Mouse (Mus musculus) cerebellum, postnatal 10 days (tissue): ENCODE measurements around the gene Mettl16.
"Not testable (repeated sequence)": the region's sequence is repeated elsewhere in the genome, so short reads cannot be mapped to it uniquely, and the experiment has no call there.

ENCODE experiments used
- DNase-seq, 2 experiments: peaks; one replicate each; pipeline ENCODE4 v3.0.0; 2021; ENCODE audit warnings: mixed read lengths in 2 of 2

Mettl16 gene

GRCm38 (mm10) chr11:74792874-74793273, 22.2 kb downstream of the Mettl16 start:
- DNase-seq = no peak

DNA sequence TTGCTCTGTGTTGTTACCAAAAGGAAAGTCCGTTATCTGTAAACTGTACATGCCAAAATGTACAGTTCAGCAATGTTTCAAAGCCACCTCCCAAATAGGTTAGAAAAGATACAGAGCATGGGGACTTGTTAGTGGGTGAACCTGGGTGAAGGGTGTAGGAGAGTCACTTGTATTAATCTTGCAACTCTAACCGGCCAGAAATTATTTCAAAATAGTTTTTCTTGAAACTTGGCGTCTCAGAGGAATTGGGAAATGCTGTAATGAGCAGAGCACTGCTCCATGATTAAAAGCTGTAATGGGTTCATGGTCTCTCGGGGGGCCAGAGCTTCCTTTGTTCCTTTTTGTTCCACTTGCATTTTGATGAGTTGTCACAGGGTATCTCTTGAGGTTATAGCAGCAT, 30.0 kb downstream of the Mettl16 start:
- no peak for DNase-seq

DNA sequence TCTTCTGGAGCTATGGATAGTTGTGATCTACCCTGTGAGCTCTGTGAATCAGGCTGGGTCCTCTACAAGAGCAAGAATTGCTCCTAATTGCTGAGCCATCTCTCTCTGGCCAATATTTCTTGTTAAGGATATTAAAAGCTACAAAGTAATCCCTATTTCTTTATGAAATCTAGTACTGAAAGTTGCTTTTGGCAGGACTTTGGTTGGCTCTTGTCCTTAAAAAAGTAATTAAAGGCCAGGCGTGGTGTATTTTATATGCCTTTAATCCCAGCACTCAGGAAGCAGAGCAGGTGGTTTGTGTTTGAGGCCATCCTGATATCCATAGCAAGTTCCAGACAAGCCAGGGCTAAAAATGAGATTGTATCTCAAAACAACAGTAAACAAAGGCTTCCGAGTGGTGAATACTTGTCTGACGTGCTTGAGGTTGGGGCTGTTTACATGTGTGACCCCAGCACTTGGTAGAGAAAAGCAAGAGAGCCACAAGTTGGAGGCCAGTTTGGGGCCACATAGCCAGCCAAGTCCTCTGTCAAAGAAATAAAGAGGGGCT, 33.5 kb downstream of the Mettl16 start:
- no peak for DNase-seq

DNA sequence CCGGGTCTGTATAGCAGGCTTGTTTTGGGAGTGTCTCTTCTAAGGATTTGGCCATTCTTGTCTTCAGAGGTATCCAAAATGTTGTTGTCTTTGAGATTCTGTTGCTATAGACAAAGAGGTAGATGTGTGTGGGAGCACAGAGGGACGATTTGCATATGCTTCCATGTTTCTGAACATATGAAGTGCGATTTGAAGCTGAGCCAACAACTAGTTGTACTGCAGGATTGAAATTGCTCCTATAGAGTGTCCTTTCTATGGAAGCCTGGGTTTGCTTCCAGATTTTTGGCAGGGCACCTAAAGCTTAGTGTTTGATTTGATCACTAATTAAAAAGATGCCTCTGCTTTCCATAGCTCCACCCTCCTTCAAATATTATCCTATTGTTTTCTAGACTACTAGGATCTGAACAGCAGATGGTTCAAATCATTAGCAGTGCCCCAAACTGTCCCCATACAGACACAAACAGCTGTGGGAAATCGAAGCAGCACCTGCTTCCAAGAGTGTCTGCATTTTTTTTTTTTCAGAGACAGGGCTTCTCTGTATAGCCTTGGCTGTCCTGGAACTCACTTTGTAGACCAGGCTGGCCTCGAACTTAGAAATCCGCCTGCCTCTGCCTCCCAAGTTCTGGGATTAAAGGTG, 36.7 kb downstream of the Mettl16 start:
- no peak for DNase-seq

- DNase-seq = no peak
These were observed 37.7 kb downstream of the Mettl16 start for GRCm38 (mm10) chr11:74808251-74808853.

- DNase-seq = no peak
These were observed 39.5 kb downstream of the Mettl16 start for GRCm38 (mm10) chr11:74810134-74810533.

DNA sequence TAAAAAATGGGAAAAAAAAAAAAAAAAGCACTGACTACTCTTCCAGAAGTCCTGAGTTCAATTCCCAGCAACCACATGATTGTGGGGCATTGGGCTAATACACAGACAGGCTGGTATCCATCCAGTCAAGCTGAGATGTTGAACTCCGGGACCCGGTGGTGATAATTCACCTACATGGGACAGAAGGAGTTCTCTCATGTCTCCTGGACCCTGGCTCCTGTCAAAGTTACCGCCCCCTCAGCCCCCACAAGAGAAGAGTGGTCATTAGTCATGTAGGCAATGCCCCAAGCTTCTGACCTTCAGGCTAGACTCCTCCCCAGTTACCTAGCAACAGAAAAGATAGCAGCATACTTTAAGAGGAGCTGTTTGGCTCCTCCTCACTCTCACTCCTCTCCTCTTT, 40.4 kb downstream of the Mettl16 start:
- not testable (repeated sequence) for DNase-seq

DNA sequence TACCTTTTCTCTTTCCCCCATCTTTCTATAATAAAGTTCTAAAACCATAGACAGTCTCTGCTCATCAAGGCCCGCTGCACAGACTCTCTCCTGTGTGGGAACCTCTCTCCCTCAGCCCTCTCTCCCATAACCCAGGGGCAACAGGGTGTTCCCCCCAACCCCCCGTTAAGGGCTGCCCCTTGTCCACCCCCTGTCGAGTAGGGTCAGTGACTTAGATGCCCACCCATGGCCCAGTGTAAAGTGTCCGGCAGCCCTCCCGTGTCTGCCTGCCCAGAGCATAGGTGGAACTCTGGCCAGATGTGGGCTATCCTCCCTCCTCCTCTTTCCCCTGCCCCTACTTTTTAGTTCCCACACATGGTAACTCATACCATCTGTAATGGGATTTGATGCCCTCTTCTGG, 40.9 kb downstream of the Mettl16 start:
- no peak for DNase-seq

GRCm38 (mm10) chr11:74815795-74816194, 45.2 kb downstream of the Mettl16 start:
- no peak for DNase-seq

DNA sequence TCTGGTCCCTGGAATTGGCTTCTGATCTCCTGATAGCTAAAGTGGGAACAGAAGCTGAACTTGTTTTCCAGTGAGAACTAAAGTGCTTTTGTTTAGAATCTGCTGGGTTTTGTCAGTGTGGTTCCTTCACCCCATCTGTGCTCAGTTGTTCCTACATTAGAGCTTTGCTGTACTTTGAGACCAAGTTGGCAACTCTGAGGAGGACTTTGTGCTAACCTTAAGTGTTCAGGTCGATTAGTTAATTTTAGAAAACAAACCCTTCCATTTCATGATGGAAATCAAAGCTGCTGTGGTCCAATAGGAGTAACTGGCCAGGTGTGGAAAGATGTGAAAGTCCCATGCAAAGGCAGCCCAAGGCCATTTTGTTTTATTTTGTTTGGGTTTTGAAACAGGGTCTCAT, 50.3 kb downstream of the Mettl16 start:
- no peak for DNase-seq

GRCm38 (mm10) chr11:74821463-74821862, 50.8 kb downstream of the Mettl16 start:
- peak; percentile 55 to 56 for DNase-seq

GRCm38 (mm10) chr11:74822746-74823440, 52.3 kb downstream of the Mettl16 start:
- DNase-seq = no peak

- no peak for DNase-seq
These were observed 55.5 kb downstream of the Mettl16 start for GRCm38 (mm10) chr11:74826151-74826550.

DNA sequence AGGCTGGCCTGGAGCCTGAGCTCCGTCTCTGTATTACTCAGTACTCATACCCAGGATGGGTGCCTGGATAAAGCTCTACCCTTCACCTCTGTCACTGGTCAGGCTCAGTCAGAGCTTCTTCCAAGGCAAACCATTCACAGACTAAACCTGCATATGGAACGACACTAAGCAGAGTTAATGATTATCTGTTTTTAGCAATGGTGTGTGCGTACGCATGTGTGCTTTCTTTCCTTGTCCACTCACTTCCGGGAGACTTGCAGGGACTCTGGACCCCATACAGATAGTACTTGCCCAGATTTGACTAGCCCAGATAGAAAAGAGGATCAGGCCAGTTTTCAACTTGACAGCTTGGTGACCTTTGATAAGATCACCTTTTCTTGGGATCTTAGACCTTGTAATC, 56.1 kb downstream of the Mettl16 start:
- DNase-seq = no peak

- DNase-seq = peak in 1 of 2 experiments; percentile 7
These were observed 57.3 kb downstream of the Mettl16 start for GRCm38 (mm10) chr11:74827791-74828403.

DNA sequence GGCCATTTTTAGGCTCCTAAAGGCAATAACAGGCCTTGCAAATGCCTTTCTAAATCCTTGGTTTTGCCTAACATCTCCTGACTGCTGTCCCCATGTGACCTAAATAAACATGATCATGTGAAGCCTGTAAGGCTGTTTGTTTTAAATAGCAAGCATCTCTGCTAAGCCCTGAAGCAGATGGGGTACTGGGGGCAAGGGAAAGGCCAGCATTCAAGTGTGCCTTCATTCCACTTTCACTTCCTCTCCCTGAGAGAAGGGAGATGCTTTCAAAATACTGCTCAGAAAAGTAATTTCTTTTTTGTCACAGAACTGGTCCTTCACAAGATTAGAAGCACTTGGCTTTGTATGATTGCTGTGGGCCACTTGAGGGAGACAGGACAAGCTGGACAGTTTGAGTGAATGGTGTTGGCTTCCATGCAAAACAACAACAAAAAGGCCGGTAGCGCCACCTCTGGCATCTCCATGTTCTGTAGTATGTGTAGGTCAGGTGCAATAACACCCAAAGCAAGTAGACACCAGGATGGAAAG, 57.8 kb downstream of the Mettl16 start:
- DNase-seq = peak in 1 of 2 experiments; percentile 37

- peak in 1 of 2 experiments; percentile 37 for DNase-seq
These were observed 58.4 kb downstream of the Mettl16 start for GRCm38 (mm10) chr11:74828965-74829550.

GRCm38 (mm10) chr11:74829812-74830211, 59.2 kb downstream of the Mettl16 start:
- peak; percentile 93 for DNase-seq

DNA sequence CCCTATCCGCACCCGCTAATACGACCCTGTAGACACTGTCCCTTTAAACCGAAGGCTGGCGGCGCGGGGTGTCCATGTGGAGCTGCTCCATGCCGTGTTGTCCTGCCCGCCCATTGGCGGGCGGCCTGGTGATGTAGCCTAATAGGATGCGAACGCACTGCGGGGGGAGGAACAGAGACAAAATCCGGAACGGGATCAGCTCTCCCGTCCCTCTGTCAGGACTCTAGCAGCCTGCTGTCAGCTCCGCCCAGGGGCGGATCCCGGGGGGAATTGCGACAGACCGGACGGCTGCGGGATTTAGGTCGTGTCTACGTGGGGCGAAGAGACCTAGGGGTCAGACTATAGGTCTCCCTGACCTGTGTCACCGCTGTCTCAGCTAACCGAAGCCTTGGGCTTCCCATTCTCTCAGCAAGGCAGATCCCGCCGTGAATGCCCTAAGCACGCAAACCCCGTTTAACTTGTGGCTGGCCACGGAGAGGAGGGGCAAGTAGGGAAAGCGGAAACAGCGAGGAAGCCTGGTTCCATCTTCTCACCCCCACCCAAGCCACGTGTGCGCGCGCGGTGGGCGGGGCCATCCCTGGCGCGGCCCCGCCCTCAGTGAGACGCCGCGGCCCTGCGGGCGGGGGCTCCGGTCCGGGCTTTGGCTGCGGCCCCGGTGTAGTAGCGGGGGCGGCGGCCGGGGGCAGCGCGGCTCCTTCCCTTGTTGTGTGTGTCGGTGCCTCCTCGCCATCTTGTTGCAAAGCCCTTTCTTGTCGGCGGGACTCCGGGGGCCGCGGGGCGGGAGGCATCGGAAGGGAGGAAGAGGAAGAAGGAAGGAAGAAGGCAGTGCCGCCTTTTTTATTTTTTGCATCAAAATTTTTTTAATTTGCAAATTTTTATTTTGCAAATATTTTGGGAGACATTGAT, 59.9 kb downstream of the Mettl16 start, which contains the start of gene Mnt:
Mnt (plus strand) TSS at position 665 of the 906 bp plus-strand sequence.
- DNase-seq = peak; percentile 99 to 100

DNA sequence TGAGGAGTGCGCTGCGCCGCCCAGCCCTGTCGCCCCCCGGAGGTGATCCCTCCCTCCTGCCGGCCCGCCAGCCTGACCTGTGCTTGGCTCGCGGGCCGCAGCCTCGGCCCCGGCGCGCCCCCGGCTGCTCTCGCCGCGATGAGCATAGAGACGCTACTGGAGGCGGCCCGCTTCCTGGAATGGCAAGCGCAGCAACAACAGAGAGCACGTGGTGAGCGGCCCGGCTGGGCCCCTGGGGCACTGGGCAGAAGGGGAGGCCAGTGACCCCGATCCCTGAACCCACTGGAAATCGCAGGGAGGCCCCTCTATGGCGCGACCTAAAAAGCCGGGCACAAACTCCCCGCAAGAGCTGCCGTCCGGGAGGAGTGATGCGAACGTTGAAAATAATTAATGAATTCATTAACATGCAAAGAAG, 60.6 kb downstream of the Mettl16 start:
- peak; percentile 80 to 81 for DNase-seq
